Mouse (Mus musculus): ENCODE results near the gene Tln1.
"Not testable (repeated sequence)": the region's sequence is repeated elsewhere in the genome, so short reads cannot be mapped to it uniquely, and the experiment has no call there.

Gene Tln1

DNA sequence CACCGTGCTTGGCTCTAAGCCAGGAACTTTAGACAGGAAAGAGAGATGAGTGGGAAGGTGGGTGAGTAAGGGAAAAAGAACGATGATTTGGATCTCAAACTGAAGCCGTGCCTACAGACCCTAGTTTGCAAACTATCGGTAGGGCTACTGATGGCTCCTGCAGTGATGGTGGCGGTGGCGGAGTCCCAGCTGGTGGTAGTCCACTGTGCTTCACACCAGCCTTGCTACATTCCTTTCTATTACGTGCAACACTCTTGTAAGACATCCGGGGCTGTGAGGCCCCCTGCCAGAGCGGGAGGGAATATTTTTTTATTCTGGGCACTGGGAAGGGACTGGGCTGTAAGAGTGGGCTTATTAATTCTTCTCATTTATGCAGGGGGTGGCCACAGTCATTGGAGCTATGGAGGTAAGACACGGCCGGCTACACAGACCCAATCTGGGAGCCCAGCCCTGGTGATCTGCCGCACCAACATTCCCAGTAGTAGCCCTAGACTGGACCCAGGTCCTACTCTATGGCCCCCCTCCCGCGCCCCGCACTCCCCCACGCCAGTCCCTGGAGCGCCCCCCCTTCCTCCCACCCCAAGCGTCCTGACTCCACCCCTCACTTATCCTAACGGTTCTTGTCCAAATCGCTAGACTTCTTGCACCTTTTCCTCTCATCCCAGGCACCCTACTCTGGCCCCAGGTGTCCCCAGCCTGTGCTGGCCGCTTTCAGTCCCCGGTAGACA lies 54.4 kb downstream of the Tln1 start:
- DNase-seq (ENCODE audit: extremely low read depth, low read depth, low spot score), result no peak

DNA sequence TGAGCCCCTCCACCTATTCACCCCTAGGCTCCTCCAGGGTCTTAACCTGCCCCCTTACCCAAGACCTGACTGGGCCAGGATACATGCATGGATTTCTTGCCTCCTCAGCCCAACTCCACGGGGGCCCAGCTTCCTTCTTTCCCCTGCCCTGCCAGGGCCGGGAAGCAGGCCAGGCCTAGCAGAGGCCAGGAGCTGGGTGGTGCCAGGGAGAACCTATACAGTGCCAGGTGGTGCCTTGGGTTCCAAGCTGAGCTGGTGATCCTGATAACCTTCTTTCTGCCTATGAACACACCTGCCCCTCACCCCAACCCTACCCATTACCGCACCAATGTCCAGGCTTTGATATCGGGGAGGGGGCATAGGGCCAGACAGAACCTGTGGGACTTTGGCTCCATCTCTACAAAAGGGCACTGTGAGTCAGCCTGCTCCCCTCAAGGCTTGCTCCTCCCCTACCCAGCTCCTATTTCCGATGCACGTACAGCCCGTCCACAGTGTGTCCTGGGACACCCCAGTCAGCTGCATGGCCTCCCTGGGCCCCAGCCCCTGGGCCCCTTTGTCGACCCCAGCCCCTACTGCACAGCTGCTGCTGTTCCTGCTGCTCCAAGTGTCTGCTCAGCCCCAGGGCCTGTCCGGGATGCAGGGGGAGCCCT lies 55.8 kb downstream of the Tln1 start, which contains the start of gene Car9:
Car9 (plus strand) TSS at position 431 of the 650 bp plus-strand sequence.
- DNase-seq (ENCODE audit: extremely low read depth, low read depth, low spot score), result no peak

DNA sequence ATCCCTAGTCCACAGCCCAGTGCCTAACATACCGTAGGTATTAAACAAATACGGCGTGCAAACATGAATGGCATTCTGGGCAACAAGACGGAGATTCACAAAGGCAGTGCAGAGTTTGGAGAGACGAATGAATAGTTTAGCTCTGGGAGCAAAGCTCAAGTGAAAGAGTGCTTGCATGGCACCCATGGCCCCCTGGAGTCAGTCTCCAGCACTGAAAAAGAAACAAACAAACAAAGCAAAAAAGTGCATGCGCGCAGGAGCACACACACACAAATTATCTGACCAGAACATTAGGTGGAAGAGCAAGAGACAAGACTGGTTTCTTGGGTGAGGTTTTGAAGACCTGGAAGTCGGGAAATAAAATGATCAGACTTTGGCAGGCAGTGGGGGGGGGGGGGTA lies 56.4 kb downstream of the Tln1 start:
- no peak for DNase-seq (ENCODE audit: extremely low read depth, low read depth, low spot score)

- DNase-seq (ENCODE audit: extremely low read depth, low read depth, low spot score), result no peak
Observed at GRCm38 (mm10) chr4:43504269-43504668, 58.2 kb downstream of the Tln1 start.

DNA sequence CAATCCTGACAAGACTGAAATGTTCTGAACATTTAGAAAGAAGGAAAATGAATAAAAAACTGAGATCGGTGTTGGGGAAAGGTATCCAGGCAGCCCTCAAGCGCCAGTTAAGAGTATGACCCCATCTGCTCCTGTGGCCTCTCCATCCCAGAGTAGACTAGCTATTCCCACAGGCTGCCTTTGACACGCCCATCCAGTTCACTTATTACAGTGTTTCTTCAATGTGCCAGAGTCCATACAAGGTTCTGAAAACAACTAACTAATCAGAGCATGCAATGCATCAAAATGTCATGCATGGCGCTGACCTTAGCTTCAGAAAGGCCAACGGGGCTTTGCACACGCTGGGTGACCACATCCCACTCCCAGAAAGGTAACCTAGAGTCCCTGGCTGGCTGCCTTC lies 59.0 kb downstream of the Tln1 start:
- DNase-seq (ENCODE audit: extremely low read depth, low read depth, low spot score), result no peak

DNA sequence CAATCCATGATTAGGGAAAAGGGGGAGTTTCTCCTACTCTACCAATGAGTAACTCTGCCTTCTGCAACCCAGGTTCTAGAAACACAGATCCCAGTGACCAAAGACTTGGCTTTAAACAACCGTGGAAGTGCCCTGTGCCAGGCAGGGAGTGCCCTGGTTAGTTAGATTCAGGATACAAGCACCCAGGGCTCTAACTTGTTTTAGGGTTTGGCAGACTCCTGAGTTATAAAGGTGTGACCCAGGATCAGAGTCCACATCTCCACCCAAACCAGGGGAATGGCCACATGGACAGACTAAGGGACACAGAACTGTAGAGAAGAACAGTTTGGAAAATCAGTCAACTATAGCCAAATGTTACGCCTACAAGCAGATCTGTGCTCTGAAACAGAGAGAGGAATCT lies 59.5 kb downstream of the Tln1 start:
- DNase-seq (ENCODE audit: extremely low read depth, low read depth, low spot score), result no peak

- DNase-seq (ENCODE audit: extremely low read depth, low read depth, low spot score), result no peak
Observed at GRCm38 (mm10) chr4:43499407-43500333, 62.8 kb downstream of the Tln1 start, which contains the start of gene Arhgef39. Arhgef39 (minus strand) TSS chr4:43499695.

DNA sequence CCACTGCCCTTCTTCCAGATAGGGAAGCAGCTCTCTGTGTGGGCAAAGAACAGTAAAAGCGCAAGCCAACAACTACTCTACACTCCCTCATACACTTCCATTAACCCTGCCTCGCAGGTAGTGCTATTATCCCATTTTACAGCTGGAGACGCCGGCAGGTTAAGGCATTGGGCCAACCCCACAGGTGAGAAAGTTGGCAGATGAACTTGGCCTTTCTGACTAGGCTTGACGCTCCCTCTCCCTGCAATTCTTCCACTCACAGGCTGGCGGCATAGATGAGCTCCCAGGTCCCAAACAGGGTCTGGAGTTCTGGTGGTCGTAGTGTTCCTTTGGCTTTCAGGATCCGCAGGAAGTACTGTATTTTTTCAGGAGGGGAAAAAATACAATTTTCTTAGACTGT lies 63.5 kb downstream of the Tln1 start:
- DNase-seq (ENCODE audit: extremely low read depth, low read depth, low spot score), result no peak

GRCm38 (mm10) chr4:43497946-43498345 lies 64.5 kb downstream of the Tln1 start:
- no peak for DNase-seq (ENCODE audit: extremely low read depth, low read depth, low spot score)

DNA sequence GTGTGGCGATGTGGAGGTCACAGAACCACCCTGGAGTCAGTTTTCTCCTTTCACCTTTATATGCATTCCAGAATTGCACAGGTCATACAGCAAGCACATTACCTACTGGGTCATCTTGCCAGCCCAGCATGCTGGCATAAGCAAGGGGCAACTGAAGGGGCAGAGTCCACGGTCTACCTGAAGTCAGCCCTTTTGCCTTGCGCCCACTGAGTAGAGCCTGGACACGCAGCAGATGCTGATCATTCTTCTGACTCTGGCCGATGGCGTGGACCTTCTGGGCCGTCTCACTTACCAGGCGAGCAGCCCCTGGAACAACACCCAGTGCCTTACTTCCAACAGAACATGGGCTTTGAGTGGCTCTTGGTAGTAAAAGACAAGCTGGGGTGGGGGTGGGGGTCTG lies 65.1 kb downstream of the Tln1 start:
- no peak for DNase-seq (ENCODE audit: extremely low read depth, low read depth, low spot score)

- no peak for DNase-seq (ENCODE audit: extremely low read depth, low read depth, low spot score)
Observed at GRCm38 (mm10) chr4:43496587-43496986, 65.9 kb downstream of the Tln1 start.

GRCm38 (mm10) chr4:43493846-43494240 lies 68.6 kb downstream of the Tln1 start:
- DNase-seq (ENCODE audit: extremely low read depth, low read depth, low spot score), result no peak

DNA sequence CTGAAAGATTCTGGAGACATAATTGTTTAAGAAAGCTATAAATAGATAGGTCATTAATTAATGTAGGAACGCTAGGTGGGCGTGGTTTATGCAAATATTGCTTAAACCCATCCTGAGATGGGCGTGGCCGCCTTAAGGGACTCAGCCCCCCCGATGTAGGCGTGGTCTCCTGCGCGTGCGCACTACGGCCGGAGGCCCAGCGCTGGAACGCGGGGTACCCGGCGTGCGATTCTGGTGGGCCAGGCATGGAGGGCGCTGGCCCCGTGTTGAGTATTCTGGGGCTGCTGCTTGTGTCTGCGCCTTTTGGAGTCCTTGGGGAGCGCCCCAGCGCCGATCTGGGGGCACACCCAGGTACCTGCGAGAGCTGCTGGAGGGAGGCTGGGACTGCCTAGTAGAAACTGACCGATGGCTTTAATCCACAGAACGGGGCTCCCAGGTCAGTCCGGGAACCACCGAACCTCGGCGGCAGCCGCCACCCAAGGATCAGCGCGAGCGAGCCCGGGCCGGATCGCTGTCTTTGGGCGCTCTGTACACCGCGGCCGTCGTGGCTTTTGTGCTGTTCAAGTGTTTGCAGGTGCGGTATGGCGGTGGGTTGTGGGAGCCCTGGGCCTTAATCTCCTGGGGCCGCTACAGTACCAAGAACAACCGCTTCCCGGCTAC lies 69.2 kb downstream of the Tln1 start:
- no peak for DNase-seq (ENCODE audit: extremely low read depth, low read depth, low spot score)

GRCm38 (mm10) chr4:43492821-43493185 lies 69.7 kb downstream of the Tln1 start, which contains the start of gene Ccdc107:
Ccdc107 (plus strand) TSS chr4:43492900.
- DNase-seq (ENCODE audit: extremely low read depth, low read depth, low spot score), result peak; percentile 84

DNA sequence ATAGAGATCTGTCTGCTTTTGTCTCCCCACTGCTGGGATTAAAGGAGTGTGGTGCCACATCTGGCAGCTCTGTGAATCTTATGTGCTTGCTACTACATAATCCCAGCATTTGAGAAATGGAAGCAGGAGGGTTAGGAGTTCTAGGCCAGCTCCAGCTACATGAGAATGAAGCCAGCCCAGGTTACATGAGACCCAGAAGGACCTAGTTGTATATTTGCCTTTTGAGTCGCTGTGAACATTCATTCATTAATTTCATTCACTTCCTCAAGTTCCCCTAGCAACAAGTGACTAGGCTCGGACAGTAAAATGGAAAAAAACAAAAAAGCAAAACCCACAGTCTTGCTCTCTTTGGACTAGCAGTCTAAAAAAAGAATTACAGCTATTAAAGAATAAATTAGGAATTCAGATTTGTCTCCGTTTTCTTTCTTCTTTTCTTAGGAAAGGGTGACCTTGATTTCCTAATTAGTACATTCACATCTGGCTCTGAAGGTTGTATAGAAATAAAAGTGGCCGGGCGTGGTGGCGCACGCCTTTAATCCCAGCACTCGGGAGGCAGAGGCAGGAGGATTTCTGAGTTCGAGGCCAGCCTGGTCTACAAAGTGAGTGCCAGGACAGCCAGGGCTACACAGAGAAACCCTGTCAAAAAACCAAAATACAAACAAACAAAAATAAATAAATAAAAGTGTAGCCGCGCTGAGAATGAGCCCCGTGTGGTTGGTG lies 70.2 kb downstream of the Tln1 start:
- no peak for DNase-seq (ENCODE audit: extremely low read depth, low read depth, low spot score)

GRCm38 (mm10) chr4:43490801-43491200 lies 71.7 kb downstream of the Tln1 start:
- no peak for DNase-seq (ENCODE audit: extremely low read depth, low read depth, low spot score)

DNA sequence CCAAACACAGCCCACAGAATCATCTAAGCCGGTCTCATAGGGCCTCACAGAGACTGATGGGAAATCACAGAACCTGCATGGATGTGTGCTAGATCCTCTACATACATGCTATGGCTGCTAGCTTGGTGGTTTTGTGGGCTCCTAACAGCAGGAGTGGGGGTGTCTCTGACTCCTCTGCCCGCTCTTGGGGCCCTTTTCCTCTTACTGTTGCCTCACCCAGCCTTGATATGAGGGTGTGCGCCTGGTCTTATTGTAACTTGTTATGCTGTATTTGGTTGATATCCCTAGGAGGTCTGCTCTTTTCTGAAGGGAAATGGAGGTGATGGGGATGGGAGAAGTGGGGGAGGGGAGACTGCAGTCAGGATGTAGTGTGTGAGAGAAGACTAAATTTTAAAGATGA lies 72.9 kb downstream of the Tln1 start:
- DNase-seq (ENCODE audit: extremely low read depth, low read depth, low spot score), result no peak

DNA sequence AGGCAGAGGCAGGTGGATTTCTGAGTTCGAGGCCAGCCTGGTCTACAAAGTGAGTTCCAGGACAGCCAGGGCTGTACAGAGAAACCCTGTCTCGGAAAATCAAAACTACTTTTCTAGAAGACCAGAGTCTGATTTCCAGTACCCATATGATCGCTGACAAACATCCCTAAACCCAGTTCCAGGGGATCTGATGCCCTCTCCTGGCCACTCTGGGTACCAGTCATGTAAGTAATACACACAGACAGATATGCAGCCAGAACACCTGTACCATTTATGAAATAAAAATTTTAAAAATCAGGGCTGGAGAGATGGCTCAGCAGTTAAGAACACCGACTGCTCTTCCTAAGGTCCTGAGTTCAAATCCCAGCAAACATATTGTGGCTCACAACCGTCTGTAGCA lies 76.8 kb downstream of the Tln1 start:
- not testable (repeated sequence) for DNase-seq (ENCODE audit: extremely low read depth, low read depth, low spot score)

- DNase-seq (ENCODE audit: extremely low read depth, low read depth, low spot score), result no peak
Observed at GRCm38 (mm10) chr4:43483535-43484091, 78.9 kb downstream of the Tln1 start, which contains the start of gene Sit1. Sit1 (minus strand) TSS chr4:43483734.

GRCm38 (mm10) chr4:43482591-43482990 lies 79.9 kb downstream of the Tln1 start:
- DNase-seq (ENCODE audit: extremely low read depth, low read depth, low spot score), result no peak

Measured in fat pad, adult 2 months (tissue).